Mouse (Mus musculus) left cerebral cortex, adult 2 months (tissue): ENCODE results near the gene Phlda1. TPM values are rescaled to one million over a fixed set of nuclear protein-coding genes. Genes with fewer than 3 reads are reported as not detected.

Experiments used
- DNase-seq, 2 experiments: peaks; one replicate each; pipeline ENCODE4 v3.0.0; 2021 to 2022; ENCODE audit warnings: low spot score in 2 of 2, mixed read lengths in 1 of 2; ENCODE audit errors: extremely low spot score in 1 of 2
- H3K27ac ChIP-seq: fragments of 200-600 bp; 2 replicates; pipeline ENCODE4 v1.8.1; 2022
- H3K4me3 ChIP-seq: fragments of 200-600 bp; 2 replicates; pipeline ENCODE4 v1.8.1; 2022
- CTCF ChIP-seq: fragments of 200-600 bp; IDR thresholded peaks from 2 replicates; pipeline ENCODE4 v1.8.1; 2022; ENCODE audit warnings: antibody characterized with exemption, mild to moderate bottlenecking, moderate library complexity
- intact Hi-C: fragments of 180-260 bp; cut with DNase I; formaldehyde crosslinking; loops from one replicate; pipeline ENCODE4 v1.15.1; 2025
- total RNA-seq, 2 experiments: library from RNA; stranded (reverse); gene quantifications; 2 replicates each; pipeline ENCODE4 v1.2.3; 2021

Gene Phlda1
- total RNA-seq, 2 experiments from 2014 or later = 31.3 to 42.2 TPM

- H3K4me3 ChIP-seq = no peak overlapping the region
- intact Hi-C loops = loop anchor here (10.0 kb wide), 1 partner anchor 225 kb away; no protein-coding TSS in a partner anchor
- H3K27ac ChIP-seq = peak overlapping the region; percentile 64
- TF ChIP-seq CTCF = no peak
- DNase-seq = peak; percentile 46 to 58
Observed at GRCm38 (mm10) chr10:111539724-111540324, 33.7 kb downstream of the Phlda1 start.

DNA sequence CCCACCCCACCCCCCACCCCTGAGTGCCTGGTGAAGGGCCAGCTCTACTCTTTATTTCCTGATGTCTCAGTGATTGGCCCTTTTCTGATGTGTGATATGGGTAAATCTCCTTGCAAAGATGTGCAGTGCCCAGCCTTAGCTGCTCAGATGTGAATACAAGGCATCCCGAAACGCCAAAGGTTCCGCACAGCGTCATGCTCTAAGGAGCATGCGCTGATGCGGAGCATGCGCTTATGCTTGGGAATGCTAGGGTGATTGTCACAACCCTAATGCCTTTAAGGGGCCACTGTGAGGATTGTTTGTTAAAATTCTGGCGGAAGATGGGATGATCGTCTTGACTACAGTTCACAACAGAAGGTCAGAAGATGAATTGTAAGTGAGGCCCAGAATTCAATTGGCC, 34.6 kb downstream of the Phlda1 start:
- TF ChIP-seq CTCF = no peak
- no peak for DNase-seq
- Histone ChIP-seq H3K27ac (no peak overlapping the region), H3K4me3 (no peak overlapping the region)
- intact Hi-C loops = loop anchor here (10.0 kb wide), 1 partner anchor 224 kb away; no protein-coding TSS in a partner anchor

GRCm38 (mm10) chr10:111543106-111543505, 37.0 kb downstream of the Phlda1 start:
- H3K27ac ChIP-seq = peak overlapping the region; percentile 48
- DNase-seq = peak in 1 of 2 experiments; percentile 17
- no peak overlapping the region for H3K4me3 ChIP-seq
- intact Hi-C loops = loop anchor here (2.0 to 10.0 kb wide), 2 partner anchors 36 to 222 kb away; partner anchors contain the start of gene Phlda1
- no peak for TF ChIP-seq CTCF

GRCm38 (mm10) chr10:111543781-111544260, 37.7 kb downstream of the Phlda1 start:
- intact Hi-C loops = loop anchor here (2.0 to 10.0 kb wide), 2 partner anchors 37 to 221 kb away; partner anchors contain the start of gene Phlda1
- Histone ChIP-seq H3K27ac (peak overlapping the region; percentile 48), H3K4me3 (no peak overlapping the region)
- TF ChIP-seq CTCF = no peak
- no peak for DNase-seq

DNA sequence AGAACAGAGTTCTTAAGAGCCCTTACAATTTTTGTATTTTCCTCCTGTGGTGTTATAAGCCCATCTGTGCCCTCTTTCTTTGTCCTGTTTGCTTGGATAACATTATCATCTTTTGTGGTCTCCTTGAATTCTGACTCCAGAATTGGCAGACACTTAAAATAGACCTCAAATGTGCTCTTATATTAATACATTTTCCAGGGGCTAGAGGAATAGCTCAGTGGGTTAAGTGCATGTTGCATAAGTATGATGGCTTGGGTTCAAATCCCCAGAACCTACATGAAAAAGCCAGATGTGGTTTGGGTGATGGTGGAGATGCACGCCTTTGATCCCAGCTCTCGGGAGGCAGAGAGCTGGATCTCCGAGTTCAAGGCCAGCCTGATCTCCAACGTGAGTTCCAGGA, 38.2 kb downstream of the Phlda1 start:
- no peak overlapping the region for H3K4me3 ChIP-seq
- intact Hi-C loops = loop anchor here (10.0 kb wide), 1 partner anchor 220 kb away; no protein-coding TSS in a partner anchor
- no peak for TF ChIP-seq CTCF
- no peak overlapping the region for H3K27ac ChIP-seq
- no peak for DNase-seq

DNA sequence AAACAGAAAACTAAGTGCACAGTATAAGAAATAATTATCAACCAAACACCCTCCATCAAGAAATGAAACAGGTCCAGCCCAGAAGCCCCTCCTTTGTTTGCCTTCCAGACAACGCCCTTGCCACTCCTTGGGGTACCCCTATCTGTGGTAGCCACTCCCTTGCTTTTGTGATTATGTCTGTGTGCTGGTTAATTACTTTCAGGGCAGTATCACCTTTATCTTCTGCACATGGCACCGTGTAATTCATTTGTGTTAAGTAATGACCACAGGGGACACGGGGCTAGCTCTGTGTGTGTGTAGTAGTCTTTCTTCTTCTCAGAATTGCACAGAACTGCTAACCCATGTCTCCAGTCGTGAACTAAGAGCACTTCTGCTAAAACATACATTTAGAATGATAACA, 39.6 kb downstream of the Phlda1 start:
- no peak overlapping the region for H3K4me3 ChIP-seq
- TF ChIP-seq CTCF = no peak
- no peak overlapping the region for H3K27ac ChIP-seq
- DNase-seq = no peak
- intact Hi-C loops = loop anchor here (10.0 kb wide), 1 partner anchor 219 kb away; no protein-coding TSS in a partner anchor

DNA sequence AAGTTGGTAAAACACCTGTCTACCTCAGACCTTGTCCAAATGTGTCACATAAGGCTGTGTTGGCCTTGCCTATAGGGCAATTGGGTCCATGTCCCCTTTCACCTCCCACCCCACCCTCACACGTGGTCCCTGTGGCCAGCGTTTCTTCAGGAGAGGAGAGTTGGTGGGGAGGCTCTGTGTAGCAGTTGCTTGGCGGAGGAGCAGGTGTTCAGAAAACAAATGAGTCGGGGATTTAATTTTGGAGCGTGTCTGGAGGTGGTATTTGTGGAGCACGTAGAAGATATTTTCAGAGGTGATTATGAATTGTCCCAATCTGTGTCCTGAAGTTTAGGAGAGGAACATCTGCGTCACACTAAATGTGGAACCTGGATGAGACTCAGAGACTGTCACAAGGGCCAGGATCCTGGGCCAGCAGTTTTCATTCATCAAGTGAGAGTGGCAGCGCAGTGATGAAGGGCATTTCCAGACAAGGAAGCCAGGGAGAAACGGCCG, 41.8 kb downstream of the Phlda1 start:
- peak in 1 of 2 experiments; percentile 44 for DNase-seq
- Histone ChIP-seq H3K27ac (peak overlapping the region; percentile 7; the same call in 1 of the 2 replicates), H3K4me3 (no peak overlapping the region)
- no peak for TF ChIP-seq CTCF
- intact Hi-C loops = loop anchor here (10.0 kb wide), 1 partner anchor 217 kb away; no protein-coding TSS in a partner anchor

- no peak for TF ChIP-seq CTCF
- no peak overlapping the region for H3K4me3 ChIP-seq
- no peak for DNase-seq
- H3K27ac ChIP-seq = no peak overlapping the region
- intact Hi-C loops = no loop called here
Observed at GRCm38 (mm10) chr10:111550075-111550695, 44.1 kb downstream of the Phlda1 start.

- Histone ChIP-seq H3K27ac (no peak overlapping the region), H3K4me3 (no peak overlapping the region)
- no peak for DNase-seq
- intact Hi-C loops = no loop called here
- no peak for TF ChIP-seq CTCF
Observed at GRCm38 (mm10) chr10:111553695-111554094, 47.6 kb downstream of the Phlda1 start.

GRCm38 (mm10) chr10:111554651-111555050, 48.6 kb downstream of the Phlda1 start:
- TF ChIP-seq CTCF = no peak
- H3K27ac ChIP-seq = no peak overlapping the region
- intact Hi-C loops = no loop called here
- no peak for DNase-seq
- no peak overlapping the region for H3K4me3 ChIP-seq

- no peak overlapping the region for H3K27ac ChIP-seq
- no peak for DNase-seq
- no peak for TF ChIP-seq CTCF
- H3K4me3 ChIP-seq = no peak overlapping the region
- intact Hi-C loops = no loop called here
Observed at GRCm38 (mm10) chr10:111558211-111558610, 52.1 kb downstream of the Phlda1 start.

Other genes with a start within 250 kb of the Phlda1 start
- gene Bbs10, start 207.6 kb upstream of the Phlda1 start, total RNA-seq = 1 to 10 TPM; 4.9 to 6.7 TPM
- 100 to 1,000 TPM; 217 to 237 TPM for gene Nap1l1, start 33.1 kb upstream of the Phlda1 start, total RNA-seq